Mouse (Mus musculus): ENCODE measurements around the gene Pam.
A peak's percentile ranks its signal among the peaks of the same experiment; 100 is the strongest.
"Not testable (repeated sequence)": the region's sequence is repeated elsewhere in the genome, so short reads cannot be mapped to it uniquely, and the experiment has no call there.

Pam gene

GRCm38 (mm10) chr1:97963711-97964110 is 131.7 kb downstream of the Pam start:
- DNase-seq (ENCODE audit: low spot score) = no peak

DNA sequence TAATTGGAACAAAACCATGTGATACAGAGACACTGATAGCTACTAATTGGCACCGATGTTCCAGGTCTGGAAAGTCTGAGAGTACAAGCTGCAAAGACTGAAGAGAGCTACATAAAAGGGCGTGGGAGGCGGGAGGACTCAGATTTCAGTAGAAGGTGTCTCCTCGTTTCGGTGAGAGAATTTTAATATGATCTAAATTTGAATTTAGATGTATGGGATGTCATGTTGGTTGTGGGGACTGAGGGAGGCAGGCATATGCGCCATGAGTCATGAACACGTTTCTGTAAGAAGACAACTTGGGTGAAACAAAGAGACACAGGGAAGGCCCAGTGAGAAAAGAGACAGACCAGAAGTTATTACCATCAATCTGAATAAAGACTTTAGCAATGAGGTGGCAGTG is 133.3 kb downstream of the Pam start:
- DNase-seq (ENCODE audit: low spot score) = no peak

DNA sequence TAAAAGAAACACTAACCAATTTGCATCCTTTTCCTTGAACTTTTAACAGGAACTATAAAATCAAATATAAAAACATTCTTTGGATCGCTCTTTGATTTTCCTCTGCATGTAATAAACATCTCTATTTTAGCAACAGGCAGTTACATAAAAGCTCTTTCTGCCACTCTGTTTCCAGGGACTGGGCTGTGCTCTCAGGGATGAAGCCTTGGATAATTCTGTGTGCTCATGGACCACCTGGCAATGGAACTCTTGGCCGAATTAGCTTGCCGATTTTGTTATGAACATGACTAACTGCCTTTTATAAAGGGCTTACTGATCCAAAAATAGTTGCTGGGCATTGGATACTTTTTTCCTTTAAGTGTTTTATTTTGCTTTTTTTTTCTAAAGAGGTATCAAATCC is 134.8 kb downstream of the Pam start:
- DNase-seq (ENCODE audit: low spot score) = no peak

- DNase-seq (ENCODE audit: low spot score) = no peak
Observed at GRCm38 (mm10) chr1:97960124-97960523, 135.3 kb downstream of the Pam start.

- DNase-seq (ENCODE audit: low spot score) = no peak
Observed at GRCm38 (mm10) chr1:97958759-97959158, 136.7 kb downstream of the Pam start.

GRCm38 (mm10) chr1:97949258-97949657 is 146.2 kb downstream of the Pam start:
- not testable (repeated sequence) for DNase-seq (ENCODE audit: low spot score)

DNA sequence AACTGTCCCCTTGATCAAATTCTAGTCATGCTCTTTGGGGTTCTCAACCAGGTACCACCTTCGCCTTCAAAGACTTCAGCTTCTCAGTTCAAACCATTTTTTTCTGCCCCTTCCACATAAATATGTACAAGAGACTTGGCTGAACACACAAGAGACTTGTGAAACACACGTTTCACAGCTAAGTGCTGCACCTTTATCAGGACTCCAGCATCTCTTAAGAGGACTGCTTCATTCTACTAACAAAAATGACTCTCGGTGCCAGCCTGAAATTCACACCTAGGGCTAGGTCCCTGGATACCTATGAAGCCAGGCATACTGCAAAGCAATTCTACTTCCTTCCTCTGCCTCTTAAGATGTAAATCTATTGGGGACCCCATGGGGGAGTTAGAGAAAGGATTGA is 148.3 kb downstream of the Pam start:
- no peak for DNase-seq (ENCODE audit: low spot score)

DNA sequence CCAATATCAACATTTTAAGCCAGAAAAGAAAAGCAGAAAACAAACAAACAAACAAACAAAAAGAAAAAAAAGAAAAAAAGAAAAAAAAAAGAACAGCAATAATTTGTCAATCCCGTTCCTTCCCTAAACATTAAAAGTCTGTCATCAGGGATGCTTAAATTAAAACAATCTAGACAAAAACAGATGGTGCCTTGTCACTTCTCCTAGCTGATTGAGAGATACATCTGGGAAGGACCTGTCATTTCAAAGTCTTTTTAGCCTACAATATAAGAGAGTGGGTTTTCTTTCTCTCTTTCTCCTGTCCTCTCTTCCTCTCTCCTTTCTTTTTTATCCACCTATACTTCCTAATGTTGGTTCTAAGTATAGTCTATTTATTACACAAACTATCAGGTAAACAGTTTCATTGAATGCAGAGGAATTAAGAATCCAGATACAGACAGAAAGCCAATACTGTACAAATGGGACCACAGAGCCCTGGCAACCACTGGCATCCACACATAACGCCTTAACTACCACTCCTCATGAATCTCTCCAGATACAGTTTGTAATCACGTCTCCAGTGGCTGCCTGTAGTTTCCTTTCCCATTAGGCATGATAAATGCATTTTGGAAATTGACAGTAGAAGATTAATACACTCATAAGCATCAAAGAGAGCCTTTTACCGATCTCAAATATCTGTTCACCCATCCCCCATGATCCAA is 151.4 kb downstream of the Pam start:
- no peak for DNase-seq (ENCODE audit: low spot score)

DNA sequence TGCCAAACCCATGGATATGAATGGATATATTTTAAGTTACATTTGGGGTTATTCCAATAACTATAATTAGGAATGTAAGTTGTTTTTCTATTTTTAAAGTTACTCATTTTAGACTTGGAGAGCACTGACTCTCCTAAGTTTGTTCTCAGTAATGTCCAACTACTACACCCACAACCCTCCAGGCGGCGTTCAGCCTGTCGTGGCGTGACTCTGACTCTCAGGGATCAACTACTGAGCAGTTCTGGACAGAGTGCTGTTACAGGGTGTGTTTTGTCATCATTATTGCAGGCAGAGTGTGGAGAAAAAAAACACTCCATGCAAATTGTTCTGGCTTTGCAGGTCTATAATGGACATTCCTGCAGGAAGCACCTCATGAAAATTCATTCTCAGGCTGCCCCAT is 152.0 kb downstream of the Pam start:
- DNase-seq (ENCODE audit: low spot score) = no peak

DNA sequence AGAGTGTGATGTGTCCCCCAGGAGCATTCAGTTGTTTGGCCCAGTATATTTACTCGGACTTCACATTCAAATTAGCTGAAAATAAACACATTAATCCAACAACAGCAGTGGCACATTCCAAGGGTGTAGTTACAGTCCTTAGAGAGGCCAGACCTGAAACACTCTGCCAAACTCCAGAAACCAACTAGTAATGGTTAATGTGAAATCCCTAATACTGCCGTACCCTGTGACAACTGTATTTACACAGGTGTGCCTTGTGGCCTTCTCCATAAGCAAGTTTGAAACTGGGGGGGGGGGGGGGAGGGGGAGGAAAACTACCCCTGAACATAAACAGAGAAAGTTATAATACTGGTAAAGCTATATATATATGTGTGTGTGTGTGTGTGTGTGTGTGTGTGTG is 152.5 kb downstream of the Pam start:
- no peak for DNase-seq (ENCODE audit: low spot score)

DNA sequence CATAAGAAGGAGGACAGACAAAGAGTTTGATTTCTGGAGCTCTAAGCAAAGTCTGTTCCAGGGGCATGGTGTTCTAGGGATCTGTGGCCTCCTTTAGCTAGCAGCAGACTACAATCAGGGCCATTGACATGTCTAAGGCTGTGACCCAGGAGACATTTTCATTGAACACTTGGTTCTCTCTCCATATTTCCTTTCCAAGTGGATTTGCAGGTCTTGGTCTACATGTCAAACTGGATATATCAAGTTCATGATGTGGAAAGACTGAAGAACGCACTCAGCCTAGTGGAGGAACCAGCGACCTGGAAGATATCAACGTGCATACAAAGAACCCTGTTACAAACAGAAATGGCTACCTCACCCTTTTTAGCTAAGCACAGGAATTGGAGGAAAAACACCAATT is 156.9 kb downstream of the Pam start:
- DNase-seq (ENCODE audit: low spot score) = peak; percentile 76

DNA sequence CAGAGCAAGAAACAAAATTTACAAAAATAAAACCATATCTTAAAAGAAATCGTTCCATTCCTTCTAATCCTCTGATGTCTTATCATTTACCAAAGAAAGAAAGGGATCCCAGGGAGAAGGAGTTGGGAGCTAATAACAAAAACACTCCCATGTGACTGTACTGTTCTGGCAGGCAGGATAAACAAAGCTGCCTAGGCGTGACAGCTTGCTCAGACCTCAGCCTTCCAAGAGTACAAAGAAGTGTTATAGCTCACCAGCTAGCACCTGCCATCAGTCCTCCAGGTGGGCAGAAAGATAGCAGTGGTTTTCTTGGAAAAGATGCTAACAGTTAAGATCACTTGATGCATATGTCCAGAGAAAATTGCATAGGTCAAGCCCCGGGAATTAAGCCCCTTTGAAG is 157.4 kb downstream of the Pam start:
- peak; percentile 25 for DNase-seq (ENCODE audit: low spot score)

DNA sequence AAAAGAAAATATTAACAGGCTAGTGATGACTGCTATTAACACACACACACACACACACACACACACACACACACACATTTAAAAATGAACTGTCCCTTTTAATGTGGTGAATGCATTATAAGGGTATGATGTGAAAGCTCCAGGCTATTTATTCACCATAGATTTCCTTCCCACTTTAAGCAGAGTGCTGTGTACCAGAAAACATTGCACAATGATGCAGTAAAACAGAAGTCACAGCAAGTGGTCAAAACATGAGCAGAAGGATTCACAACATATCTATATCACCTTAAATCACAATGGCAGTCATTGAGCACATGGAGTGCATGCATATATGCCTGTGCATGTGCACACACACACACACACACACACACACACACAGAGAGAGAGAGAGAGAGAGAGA is 160.5 kb downstream of the Pam start:
- no peak for DNase-seq (ENCODE audit: low spot score)

DNA sequence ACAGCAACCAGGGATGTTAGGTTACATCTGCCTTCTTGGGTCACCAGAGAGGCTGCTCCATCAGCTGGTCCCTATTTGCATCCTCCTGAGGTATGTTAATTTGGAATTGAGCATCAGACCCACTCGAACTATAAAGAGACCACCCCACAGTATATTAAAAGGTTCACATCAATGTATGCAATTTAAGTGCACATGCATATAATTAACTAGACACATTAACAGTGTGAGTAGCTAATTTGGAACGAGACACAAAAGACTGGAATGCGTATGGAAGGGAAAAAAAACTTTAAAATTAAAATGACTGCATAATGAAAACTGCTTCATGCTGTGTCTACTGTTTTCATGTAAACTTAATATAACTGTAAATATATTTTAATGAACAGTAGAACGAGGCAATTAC is 164.2 kb downstream of the Pam start:
- DNase-seq (ENCODE audit: low spot score) = no peak

GRCm38 (mm10) chr1:97929415-97930028 is 165.9 kb downstream of the Pam start:
- peak; percentile 24 for DNase-seq (ENCODE audit: low spot score)

DNA sequence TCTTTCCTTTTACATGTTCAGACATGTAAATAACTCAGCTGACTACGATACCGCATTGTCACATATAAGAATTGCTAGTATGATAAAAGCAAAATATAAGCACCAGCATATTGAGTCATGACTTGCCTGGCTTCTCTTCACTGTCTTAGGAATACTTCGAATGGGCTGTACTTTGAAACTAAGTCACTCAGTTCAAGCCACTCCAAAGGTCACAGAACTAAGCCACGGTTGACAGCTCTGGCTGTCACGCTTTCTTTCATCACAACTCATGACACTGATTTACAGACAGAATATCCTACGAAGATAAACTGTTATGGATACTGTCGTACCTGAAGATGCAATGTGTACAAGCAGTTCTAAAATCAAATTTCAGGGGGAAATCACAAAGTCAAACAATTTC is 168.7 kb downstream of the Pam start:
- no peak for DNase-seq (ENCODE audit: low spot score)

GRCm38 (mm10) chr1:97926017-97926540 is 169.4 kb downstream of the Pam start:
- no peak for DNase-seq (ENCODE audit: low spot score)

- no peak for DNase-seq (ENCODE audit: low spot score)
Observed at GRCm38 (mm10) chr1:97922395-97922794, 173.1 kb downstream of the Pam start.

DNA sequence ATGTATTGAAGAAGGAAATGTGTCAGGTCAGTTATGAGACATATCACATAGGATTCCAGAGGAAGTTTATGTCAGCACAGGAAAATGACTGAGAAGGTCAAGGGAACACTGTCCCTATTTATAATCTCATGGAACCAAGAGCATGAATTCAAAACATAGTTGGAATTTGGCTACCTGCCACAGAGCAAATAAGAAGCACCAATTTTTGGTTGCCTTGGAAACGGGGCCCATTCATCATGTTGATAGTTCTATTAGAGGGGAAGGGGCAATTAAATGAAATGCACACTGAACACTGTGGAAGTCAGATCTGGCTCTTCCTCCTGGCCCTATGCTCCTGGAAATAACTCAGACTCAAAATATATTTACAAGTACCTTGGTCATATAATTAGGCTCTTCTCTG is 173.6 kb downstream of the Pam start:
- no peak for DNase-seq (ENCODE audit: low spot score)

DNA sequence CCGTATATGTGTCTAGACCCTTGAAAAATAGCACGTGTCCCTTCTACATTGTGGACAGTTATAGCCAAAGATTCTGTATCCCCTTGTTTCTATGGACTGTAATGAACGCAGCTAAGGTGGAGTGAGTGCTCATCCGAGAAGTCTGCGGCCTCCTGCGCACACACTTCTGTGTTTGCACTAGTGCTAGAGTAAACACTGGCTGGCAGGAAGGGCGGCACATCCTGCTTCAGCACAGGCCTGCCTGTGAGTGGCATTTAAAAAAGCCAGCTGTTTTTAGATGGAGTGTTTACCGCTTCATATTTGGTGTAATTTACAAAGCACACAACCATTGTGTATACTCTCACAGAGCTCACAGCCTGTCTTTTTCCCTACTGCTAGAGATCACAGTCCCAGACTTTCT is 177.0 kb downstream of the Pam start:
- no peak for DNase-seq (ENCODE audit: low spot score)

DNA sequence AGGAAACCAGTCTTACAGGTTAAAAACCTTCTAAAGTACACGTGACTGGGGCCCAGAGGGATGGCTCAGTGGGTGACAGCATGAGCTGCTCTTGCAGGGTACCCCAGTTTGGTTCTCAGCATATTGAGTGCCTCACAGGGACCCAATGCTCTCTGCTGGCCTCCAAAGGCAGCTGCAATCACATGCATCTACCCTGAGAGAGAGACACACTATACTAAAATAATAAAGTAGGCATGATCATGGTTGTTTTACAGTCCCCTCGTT is 178.5 kb downstream of the Pam start:
- DNase-seq (ENCODE audit: low spot score) = no peak

DNA sequence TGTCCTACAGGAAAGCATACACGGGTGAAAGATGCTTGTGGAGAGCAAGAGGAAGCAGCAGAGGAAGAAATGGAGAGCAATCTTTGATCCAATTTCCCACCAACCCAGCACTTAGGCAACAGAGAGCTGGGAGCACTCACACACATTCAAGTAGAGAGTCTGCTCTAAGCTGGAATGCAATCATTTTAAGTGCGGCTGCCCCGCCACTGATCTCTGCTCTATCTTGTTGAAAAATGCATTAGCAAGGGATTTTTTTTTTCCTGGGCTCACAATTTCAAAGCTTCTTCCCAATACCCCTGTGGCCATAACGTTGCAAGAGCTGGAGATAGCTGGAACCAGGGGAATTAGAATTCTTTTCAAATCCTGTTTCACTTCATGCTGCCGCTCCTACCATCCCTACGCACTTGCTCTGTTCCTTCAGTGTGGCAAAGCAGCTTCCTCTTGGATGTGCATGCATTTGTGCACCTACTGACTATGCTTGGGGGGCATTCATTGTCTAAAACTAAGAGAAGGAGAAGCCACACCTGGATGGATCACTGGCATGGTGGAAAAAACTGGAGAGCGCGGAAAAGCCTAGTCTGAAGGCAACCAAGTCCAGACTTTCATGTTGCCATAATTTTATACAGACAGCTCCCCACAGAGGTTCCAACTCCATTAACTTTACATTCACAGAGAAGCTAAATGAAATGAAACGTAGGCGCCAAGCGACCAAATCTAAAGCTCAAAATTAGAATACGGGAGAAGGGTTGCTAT is 179.1 kb downstream of the Pam start:
- DNase-seq (ENCODE audit: low spot score) = no peak

GRCm38 (mm10) chr1:97915726-97916125 is 179.7 kb downstream of the Pam start:
- DNase-seq (ENCODE audit: low spot score) = no peak

All from retina, embryonic 14.5 days (tissue).